Mouse (Mus musculus): ENCODE measurements around the gene Clec12b. TPM values are rescaled to one million over a fixed set of nuclear protein-coding genes. Genes with fewer than 3 reads are reported as not detected.

Clec12b gene
- polyA plus RNA-seq (2012; rRNA removed): not detected in 2 replicates

DNA sequence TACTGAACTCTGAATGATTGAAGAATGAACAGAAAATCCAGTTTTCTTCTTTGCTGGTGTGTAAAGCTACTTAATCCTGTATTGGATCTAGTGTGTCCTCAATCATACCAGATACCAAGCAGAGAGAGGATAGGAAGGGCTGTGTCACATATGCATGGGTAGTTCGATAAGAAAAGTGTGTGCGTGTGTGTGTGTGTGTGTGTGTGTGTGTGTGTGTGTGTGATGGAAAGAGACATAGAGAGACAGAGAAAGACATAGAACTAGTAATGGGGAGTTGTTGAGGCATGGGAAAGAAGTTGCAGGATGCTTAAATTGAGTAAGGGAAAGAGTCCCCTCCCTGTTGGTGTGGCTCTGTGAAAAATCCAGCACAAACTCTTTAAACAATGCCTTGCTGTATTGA, at the start of gene Clec12b:
Gene Clec12b (minus strand): TSS at position 101 of the 400 bp plus-strand sequence.
- Histone ChIP-seq H3K36me3 (ENCODE audit: control insufficient read depth, insufficient read depth, low read length) (no peaks in the 10 kb centered on the region), H3K4me1 (replicated peaks; ENCODE audit: control insufficient read depth, insufficient read depth, low read length) (no peaks in the 10 kb centered on the region), H3K27me3 (ENCODE audit: control insufficient read depth, insufficient read depth, low read length) (no peaks in the 10 kb centered on the region), H3K27ac (ENCODE audit: control insufficient read depth, insufficient read depth, low read length) (no peak within 1 kb of the TSS), H3K4me3 (ENCODE audit: control insufficient read depth, insufficient read depth, low read length) (no peak within 1 kb of the TSS)
- DNase-seq: no peak
- WGBS: 88% methylated on average over 2 of the region's 2 CpGs
- TF ChIP-seq POLR2A (IDR thresholded peaks at IDR 0.05; ENCODE audit: control insufficient read depth, extremely low read depth, insufficient read depth, low read length, poor library complexity): no peak
- TF ChIP-seq CTCF (IDR thresholded peaks at IDR 0.05; ENCODE audit: borderline replicate concordance, control insufficient read depth, extremely low read depth, insufficient read depth, low read length, poor library complexity): no peak

DNA sequence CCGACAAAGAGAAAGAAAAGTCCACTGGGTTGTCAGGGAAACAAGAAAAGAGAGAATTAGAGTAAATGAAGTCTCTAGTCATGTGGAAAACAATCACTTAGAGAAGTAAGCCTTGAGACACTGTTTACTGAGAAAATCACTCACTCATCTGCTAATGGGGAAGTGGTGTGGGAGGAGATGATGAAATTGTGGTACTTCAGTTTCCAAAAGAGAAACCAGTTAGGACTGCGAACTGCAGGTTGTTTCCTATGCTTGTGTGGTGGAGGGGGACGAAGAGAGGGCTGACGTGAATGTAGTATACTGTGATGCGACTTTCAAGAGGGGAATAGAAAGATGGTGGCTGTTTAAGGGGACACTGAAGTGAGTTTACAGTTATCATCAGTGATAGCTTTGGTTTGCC, 48.6 kb upstream of the Clec12b start:
- Histone ChIP-seq H3K4me1 (replicated peaks; ENCODE audit: control insufficient read depth, insufficient read depth, low read length) (no peaks in the 10 kb centered on the region), H3K27me3 (ENCODE audit: control insufficient read depth, insufficient read depth, low read length) (no peaks in the 10 kb centered on the region), H3K36me3 (ENCODE audit: control insufficient read depth, insufficient read depth, low read length) (no peaks in the 10 kb centered on the region), H3K27ac (ENCODE audit: control insufficient read depth, insufficient read depth, low read length) (no peak overlapping the region), H3K4me3 (ENCODE audit: control insufficient read depth, insufficient read depth, low read length) (no peak overlapping the region)
- 16% methylated on average over 5 of the region's 5 CpGs for WGBS
- no peak for TF ChIP-seq POLR2A (IDR thresholded peaks at IDR 0.05; ENCODE audit: control insufficient read depth, extremely low read depth, insufficient read depth, low read length, poor library complexity)
- TF ChIP-seq CTCF (IDR thresholded peaks at IDR 0.05; ENCODE audit: borderline replicate concordance, control insufficient read depth, extremely low read depth, insufficient read depth, low read length, poor library complexity): no peak
- DNase-seq: no peak

DNA sequence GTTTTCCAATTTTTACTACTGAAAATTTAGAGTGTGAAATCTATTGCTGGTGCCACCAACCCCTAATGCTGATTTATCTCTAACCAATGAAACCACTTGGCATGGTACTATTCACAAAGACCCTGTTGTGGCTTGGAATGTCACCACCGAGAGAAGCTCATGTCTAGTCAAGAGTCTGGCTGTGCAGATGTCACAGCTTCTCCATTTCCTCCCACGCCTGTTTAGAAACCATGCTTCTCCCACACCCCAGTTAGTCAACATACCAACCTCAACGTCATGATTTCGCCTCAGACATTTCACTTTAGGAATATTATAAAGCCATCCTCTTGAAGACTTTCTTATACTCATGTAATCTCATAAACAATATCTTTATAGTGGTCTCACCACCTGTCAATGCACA, 41.6 kb upstream of the Clec12b start:
- H3K4me3 ChIP-seq (ENCODE audit: control insufficient read depth, insufficient read depth, low read length): no peak overlapping the region
- H3K36me3 ChIP-seq (ENCODE audit: control insufficient read depth, insufficient read depth, low read length): no peaks in the 10 kb centered on the region
- no peak overlapping the region for H3K27ac ChIP-seq (ENCODE audit: control insufficient read depth, insufficient read depth, low read length)
- H3K27me3 ChIP-seq (ENCODE audit: control insufficient read depth, insufficient read depth, low read length): no peaks in the 10 kb centered on the region
- H3K4me1 ChIP-seq (replicated peaks; ENCODE audit: control insufficient read depth, insufficient read depth, low read length): no peaks in the 10 kb centered on the region
- no peak for DNase-seq
- no peak for TF ChIP-seq POLR2A (IDR thresholded peaks at IDR 0.05; ENCODE audit: control insufficient read depth, extremely low read depth, insufficient read depth, low read length, poor library complexity)
- TF ChIP-seq CTCF (IDR thresholded peaks at IDR 0.05; ENCODE audit: borderline replicate concordance, control insufficient read depth, extremely low read depth, insufficient read depth, low read length, poor library complexity): no peak
- WGBS: 27% methylated on average over 4 of the region's 4 CpGs

DNA sequence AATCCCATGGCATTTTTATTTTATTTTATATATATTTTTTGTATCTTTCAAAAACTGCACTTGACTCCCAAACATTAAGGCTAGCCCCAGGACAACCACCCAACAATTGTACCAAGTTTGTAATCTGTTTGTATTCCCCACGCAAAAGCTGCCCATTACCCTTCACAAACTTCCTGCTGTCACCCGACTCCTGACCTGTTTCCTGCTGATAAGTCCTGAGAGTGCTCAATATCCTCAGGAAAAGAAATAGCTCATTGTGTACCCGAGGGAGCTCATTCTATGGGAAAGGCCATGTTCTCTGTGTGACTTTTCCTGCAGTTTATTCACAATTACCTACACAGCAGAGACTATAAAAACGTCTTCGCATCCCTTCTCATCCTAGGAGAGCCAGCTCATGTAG, 40.1 kb upstream of the Clec12b start:
- H3K36me3 ChIP-seq (ENCODE audit: control insufficient read depth, insufficient read depth, low read length): no peaks in the 10 kb centered on the region
- H3K4me3 ChIP-seq (ENCODE audit: control insufficient read depth, insufficient read depth, low read length): no peak overlapping the region
- no peak for DNase-seq
- H3K27ac ChIP-seq (ENCODE audit: control insufficient read depth, insufficient read depth, low read length): no peak overlapping the region
- H3K27me3 ChIP-seq (ENCODE audit: control insufficient read depth, insufficient read depth, low read length): no peaks in the 10 kb centered on the region
- TF ChIP-seq POLR2A (IDR thresholded peaks at IDR 0.05; ENCODE audit: control insufficient read depth, extremely low read depth, insufficient read depth, low read length, poor library complexity): no peak
- no peak for TF ChIP-seq CTCF (IDR thresholded peaks at IDR 0.05; ENCODE audit: borderline replicate concordance, control insufficient read depth, extremely low read depth, insufficient read depth, low read length, poor library complexity)
- no peaks in the 10 kb centered on the region for H3K4me1 ChIP-seq (replicated peaks; ENCODE audit: control insufficient read depth, insufficient read depth, low read length)
- 58% methylated on average over 5 of the region's 5 CpGs for WGBS

DNA sequence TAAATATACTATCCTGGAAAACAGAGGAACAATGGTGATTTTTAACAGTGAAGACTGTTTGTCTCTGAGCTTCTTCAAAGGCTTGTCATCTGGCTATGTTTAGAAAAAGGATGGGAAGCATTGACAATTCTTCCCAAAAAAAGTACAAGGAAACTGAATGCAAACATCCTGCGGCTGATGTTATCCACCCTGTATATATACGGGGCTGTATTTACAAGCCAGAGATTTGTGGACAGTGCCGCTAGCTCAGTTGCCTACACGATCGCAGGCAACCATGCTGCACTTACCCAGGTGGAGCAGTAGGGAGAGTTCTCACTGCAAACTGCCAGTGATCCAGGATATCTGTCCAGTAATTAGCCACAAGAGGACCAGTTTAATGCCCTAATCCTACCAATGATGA, 39.5 kb upstream of the Clec12b start:
- no peaks in the 10 kb centered on the region for H3K4me1 ChIP-seq (replicated peaks; ENCODE audit: control insufficient read depth, insufficient read depth, low read length)
- DNase-seq: no peak
- H3K27ac ChIP-seq (ENCODE audit: control insufficient read depth, insufficient read depth, low read length): no peak overlapping the region
- no peaks in the 10 kb centered on the region for H3K27me3 ChIP-seq (ENCODE audit: control insufficient read depth, insufficient read depth, low read length)
- 93% methylated on average over 5 of the region's 5 CpGs for WGBS
- no peak for TF ChIP-seq CTCF (IDR thresholded peaks at IDR 0.05; ENCODE audit: borderline replicate concordance, control insufficient read depth, extremely low read depth, insufficient read depth, low read length, poor library complexity)
- TF ChIP-seq POLR2A (IDR thresholded peaks at IDR 0.05; ENCODE audit: control insufficient read depth, extremely low read depth, insufficient read depth, low read length, poor library complexity): no peak
- no peaks in the 10 kb centered on the region for H3K36me3 ChIP-seq (ENCODE audit: control insufficient read depth, insufficient read depth, low read length)
- no peak overlapping the region for H3K4me3 ChIP-seq (ENCODE audit: control insufficient read depth, insufficient read depth, low read length)

DNA sequence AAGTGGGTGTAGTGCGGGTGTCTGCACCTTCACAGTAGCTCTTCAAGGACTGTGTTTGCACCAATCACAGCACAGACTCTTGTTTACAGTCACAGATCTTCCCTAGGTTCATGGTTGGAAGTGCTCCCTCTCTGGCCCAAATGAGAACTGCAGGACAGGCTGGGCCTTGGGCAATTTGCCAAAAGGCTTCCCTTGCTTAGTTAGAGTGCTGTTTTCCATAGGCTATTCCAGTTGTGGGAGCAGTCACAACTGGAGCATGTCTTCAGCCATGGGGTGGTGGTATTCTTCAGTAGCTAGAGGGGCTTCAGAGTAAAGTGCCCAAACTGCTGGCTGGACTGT, 38.0 kb upstream of the Clec12b start:
- Histone ChIP-seq H3K36me3 (ENCODE audit: control insufficient read depth, insufficient read depth, low read length) (no peaks in the 10 kb centered on the region), H3K27ac (ENCODE audit: control insufficient read depth, insufficient read depth, low read length) (no peak overlapping the region), H3K4me1 (replicated peaks; ENCODE audit: control insufficient read depth, insufficient read depth, low read length) (no peaks in the 10 kb centered on the region), H3K27me3 (ENCODE audit: control insufficient read depth, insufficient read depth, low read length) (no peaks in the 10 kb centered on the region), H3K4me3 (ENCODE audit: control insufficient read depth, insufficient read depth, low read length) (no peak overlapping the region)
- WGBS: 56% methylated on average over 1 of the region's 1 CpGs
- DNase-seq: peak; percentile 67
- TF ChIP-seq CTCF (IDR thresholded peaks at IDR 0.05; ENCODE audit: borderline replicate concordance, control insufficient read depth, extremely low read depth, insufficient read depth, low read length, poor library complexity) (no peak), POLR2A (IDR thresholded peaks at IDR 0.05; ENCODE audit: control insufficient read depth, extremely low read depth, insufficient read depth, low read length, poor library complexity) (no peak)

DNA sequence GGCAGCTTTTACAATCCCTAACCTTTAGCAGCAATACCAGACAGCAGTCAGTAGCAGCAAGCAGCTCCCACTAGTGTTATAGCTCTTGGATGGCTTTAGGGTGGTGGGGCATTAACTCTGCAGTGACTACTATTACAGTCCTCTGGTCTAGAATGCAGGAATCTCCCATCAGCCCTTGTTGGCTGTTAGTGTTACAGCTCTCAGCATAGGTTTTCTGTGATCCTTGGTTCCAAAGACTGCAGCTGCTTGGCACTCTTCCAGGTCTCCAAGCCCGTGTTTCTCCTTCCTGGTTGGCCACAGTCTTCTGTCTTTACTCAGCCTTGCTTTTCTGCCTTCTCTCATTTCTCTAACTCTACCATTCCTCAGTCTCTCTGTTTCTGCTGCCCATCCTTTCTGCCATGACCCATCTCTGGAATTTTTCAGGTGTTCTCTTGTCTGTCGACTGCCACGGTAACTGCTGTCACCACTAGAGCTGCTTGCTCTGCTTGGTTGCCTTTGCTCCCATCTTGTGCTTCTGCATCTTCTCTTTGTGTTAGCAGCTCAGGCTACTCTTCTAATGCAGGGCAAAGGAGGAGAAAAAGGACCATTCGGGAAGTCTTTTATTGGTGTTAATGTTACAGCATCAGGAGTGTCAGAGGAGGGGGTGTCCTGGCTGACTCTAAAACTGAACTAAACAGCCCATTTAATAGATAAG, 37.5 kb upstream of the Clec12b start:
- Histone ChIP-seq H3K27me3 (ENCODE audit: control insufficient read depth, insufficient read depth, low read length) (no peaks in the 10 kb centered on the region), H3K4me1 (replicated peaks; ENCODE audit: control insufficient read depth, insufficient read depth, low read length) (no peaks in the 10 kb centered on the region), H3K4me3 (ENCODE audit: control insufficient read depth, insufficient read depth, low read length) (no peak overlapping the region), H3K27ac (ENCODE audit: control insufficient read depth, insufficient read depth, low read length) (no peak overlapping the region), H3K36me3 (ENCODE audit: control insufficient read depth, insufficient read depth, low read length) (no peaks in the 10 kb centered on the region)
- no peak for TF ChIP-seq CTCF (IDR thresholded peaks at IDR 0.05; ENCODE audit: borderline replicate concordance, control insufficient read depth, extremely low read depth, insufficient read depth, low read length, poor library complexity)
- TF ChIP-seq POLR2A (IDR thresholded peaks at IDR 0.05; ENCODE audit: control insufficient read depth, extremely low read depth, insufficient read depth, low read length, poor library complexity): no peak
- WGBS: 74% methylated on average over 4 of the region's 4 CpGs
- no peak for DNase-seq
